Mouse (Mus musculus) cerebellum, postnatal 14 days (tissue): ENCODE measurements at regions not wholly inside any gene's neighbourhood (a gene's known extent, or its start where the extent isn't known, plus 50 kb on each side); places are given as distances from the start of the nearest gene placed in this dataset.
A peak's percentile ranks its signal among the peaks of the same experiment; 100 is the strongest.
"Not testable (repeated sequence)": the region's sequence is repeated elsewhere in the genome, so short reads cannot be mapped to it uniquely, and the experiment has no call there.

ENCODE experiments used
- DNase-seq, 2 experiments: peaks; one replicate each; pipeline ENCODE4 v3.0.0; 2021; ENCODE audit warnings: mixed read lengths in 2 of 2

DNA sequence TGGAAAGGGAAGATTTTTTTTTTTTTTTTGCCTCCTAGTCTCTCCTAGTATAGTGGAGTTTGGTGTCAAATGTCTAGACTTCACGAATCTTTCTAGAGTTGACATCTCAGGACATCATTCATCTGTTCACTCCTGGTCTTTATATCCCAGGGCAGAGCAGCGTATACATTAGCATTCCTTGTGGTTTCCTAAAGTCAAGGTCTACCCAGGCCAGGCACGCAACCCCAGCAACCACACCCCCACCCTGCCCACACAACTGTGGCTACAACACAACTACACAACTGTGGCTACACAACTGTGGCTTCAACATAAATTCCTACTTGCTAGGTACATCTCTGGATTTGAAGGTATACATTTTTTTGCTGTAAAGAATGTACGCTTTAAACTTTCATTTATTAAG is 122.2 kb downstream of the Ppp1r3a start:
- DNase-seq, result no peak

DNA sequence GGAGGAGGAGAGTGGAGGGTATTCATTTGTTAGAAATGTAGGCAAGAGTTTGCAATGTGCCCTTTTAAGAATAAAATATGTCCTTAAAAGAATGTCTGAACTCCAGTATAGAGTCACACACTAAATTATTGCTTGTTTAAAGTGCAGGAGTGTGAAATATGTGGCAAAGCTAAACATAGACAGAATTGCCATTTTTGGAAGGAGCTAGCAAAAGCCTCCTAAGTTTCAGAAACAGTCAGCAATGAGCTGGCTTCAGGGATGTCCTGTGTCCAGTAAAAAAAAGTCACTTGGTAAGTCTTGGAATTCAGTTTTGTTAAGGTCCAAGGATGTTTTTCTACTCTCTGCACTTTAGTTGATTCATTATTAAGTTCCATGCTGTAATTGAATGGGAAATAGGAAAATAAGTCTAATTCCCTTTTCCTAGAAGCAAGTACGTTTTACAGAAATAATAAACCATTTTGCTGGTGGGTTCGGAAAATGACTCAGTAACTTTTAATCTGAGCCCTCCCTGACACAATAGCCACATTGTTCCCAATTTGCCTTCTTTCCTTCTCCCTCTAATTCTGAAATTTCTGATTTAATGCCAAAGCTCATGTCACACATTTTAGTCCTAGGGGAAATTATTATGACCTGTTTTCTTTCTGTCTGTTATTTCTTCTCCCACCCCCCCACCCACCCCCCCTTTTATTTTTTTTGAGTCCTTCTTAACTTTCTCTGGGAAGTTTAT is 123.2 kb downstream of the Ppp1r3a start:
- DNase-seq, result no peak

DNA sequence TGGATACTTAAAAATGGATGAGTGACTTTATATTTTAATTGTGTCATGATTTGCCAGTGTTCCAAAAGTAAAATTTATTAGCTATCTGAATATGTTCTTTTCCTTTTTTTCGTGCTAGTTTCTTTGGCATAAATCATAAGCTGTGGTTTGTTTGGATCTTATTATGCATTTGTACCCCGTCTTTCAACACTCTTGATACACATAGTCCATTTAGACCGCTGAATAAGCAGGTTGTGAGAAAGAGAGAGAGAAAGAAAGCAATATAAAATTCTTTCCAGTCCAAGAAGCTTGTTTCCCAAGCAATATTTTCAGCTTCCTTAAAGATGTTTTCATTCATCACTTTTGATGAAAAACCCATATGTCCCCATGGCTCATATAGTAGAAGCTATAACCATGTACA is 138.4 kb downstream of the Ppp1r3a start:
- DNase-seq, result no peak

DNA sequence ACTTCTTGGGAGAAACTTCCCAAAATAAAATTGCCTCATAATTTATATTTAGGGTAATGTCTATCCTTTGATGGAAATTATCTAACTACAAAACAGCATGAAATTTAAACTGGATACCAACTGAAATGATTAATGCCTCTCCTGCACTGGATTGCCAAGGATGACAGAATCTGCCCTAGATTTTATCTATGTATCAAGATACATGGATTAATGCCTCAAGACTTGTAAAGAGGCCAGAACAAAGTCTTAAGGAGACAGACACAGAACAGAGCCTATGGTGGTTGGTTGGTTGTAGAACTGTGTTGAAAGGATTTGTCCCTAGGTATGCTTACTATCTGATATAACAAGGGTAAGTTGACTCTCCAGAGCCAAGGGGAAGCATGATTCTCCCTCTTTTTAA is 147.0 kb downstream of the Ppp1r3a start:
- DNase-seq, result no peak

DNA sequence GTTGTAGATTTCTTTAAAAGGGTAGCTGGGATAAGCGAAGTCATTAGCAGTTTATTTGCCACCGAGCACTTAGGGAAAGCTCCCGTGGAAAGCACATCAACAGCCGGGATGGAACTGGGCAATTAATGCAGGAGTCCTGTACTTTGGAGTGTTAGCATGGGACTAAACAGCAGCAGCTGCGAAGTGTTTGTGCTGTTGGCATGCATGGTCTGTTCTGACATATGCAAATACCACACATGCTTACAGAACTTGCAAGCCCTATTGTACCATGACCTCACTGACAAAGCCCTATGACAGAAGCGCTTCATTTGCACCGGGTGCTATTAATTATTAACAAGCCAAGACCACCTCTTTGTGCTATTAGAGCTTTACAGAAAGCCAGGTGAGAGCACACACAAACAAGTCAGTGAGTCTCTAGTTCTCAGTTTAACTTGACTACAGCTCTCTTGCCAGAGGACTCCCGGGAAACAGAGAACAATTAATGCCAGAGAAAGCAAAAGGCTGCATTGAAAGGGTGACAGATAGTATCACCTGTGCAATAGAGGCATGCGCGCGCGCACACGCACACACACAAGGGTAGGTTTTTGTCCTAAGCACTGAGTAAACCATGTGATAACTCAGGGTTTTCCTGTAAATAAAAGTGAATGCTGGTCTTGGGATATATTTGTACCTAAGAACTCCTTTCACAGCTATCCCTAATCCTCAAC is 154.4 kb downstream of the Ppp1r3a start:
- no peak for DNase-seq

DNA sequence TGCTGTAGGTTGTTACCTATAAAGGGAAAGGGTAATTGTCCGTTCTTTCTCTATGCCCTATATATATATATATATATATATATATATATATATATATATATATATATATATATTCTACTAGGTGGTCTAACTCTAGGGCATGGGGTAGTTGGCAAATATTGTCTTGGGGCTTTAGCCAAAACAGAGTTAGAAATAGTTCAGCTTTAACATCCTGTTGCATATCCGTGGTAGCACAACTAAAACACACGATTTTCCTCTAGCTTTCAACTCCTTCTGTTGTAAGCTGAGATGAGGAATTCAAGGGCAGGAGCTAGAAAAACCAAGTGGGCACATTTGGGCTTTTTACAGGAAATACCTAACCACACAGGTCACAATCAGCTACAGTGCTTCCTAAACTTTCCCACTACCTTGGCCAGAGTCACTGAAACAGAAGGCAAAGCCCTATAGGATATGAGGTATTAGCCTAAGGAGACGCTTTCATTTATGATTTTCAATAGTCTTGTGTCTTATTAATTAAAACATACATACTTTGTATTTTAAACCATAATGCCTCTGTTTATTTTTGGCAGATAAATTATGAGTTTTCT is 158.1 kb downstream of the Ppp1r3a start:
- no peak for DNase-seq

DNA sequence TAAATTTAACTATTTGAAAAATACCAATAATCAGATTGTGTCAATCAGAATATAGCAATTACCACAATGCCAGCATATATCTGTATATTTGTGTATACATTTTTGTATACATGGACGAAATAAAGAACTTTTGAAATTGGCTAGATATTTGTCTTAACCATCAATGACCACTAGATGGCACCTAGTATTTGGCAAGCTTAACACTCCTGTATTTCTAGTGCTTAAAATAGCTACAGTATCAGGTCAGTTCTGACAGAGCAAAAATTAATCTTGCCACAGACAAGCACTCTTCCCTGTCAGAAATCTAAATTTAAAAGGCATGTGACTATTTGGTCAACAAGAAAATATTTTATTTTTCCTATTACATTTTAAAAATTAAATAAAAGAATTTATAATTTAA is 169.2 kb downstream of the Ppp1r3a start:
- peak; percentile 4 to 39 for DNase-seq

DNA sequence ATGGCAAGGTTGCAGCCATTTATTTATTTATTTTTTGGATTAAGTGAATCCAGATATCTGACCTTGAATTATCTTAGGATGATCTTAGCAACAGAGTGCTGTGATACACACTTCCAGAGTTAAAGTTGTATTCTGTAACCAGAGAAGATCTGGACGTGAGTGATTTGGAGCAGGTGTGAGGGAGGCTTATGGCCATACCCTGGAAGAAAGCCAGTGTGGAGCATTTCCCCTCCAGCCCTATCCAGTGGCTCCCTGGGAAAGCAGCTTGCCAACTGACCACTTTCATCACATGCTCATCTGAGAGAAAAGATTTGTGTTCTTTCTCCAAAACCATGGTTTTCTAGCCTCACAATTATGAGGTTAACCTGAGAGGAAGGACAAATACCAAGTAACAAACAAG is 171.2 kb downstream of the Ppp1r3a start:
- peak in 1 of 2 experiments; percentile 8 for DNase-seq

DNA sequence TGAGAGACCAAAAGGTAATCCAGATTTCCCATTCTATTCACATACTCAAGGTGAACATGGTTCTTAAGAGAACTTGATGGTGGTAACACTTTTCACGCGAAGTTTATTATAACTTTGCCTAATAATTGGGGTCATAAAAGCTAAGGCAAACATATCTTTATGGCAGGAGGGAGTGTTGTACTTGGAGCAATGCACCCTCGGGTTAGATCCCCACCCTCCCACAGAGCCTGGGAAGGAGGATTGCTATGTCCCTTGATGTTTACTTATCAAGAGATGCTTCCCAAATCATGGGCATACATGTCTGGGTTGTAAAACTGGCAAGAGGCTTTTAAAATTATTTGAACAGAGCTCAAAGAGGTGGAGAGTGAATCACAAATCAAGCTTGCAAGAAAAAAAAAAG is 180.5 kb downstream of the Ppp1r3a start:
- DNase-seq, result no peak

DNA sequence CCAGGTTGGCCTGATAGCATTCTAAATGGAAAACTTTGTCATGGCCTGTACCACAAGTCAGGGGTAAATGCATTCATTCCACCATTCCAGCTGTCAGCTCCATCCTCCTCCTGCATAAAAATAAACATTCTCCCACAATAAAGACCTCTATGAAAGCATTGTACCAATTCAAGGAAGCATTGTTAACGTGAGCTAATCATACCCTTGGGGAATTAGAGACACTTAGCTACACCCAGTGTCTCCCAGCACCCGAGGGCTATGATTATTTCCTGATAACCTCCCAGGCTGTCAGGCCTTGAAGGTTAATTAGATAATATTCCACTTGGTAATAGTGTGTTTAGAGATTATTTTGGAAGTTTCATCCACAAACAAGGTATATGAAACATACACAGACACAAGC is 182.1 kb downstream of the Ppp1r3a start:
- no peak for DNase-seq

DNA sequence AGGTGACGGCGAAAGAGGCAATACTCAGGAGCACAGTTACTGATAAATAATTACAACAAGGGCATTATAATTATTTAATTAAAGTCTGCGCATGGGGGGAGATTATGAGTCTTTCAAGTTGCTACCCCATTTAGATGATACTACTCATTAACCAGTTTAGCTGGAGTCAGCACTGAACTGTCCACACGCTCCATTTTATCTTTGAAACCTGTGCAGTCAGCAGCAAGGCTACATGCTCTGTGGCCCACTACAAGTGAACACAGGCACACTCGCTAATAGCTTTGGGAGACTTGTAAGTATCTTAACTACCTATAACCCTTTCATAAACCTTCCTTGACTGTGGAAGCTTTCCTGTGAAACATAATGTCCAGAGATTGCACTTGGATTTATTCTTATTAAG is 214.7 kb downstream of the Ppp1r3a start:
- no peak for DNase-seq

DNA sequence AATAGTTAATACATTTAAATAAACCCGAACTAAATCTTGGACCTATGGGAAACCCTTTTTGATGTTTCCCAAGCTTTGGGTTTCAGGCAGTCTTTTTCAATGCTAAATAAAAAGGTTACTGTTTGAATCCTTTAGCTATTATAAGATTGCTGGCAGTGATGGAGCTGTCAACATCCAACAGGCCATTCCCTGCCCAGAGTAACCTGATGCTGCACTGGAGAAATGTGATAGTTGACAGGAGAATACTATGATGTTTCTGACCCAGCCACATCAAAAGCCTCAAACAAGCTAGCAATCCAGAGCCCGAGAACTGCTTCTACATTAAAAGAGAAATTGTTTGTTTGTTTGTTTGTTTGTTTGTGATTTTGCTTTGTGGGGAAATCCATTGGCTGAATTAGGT is 226.0 kb downstream of the Ppp1r3a start:
- no peak for DNase-seq

DNA sequence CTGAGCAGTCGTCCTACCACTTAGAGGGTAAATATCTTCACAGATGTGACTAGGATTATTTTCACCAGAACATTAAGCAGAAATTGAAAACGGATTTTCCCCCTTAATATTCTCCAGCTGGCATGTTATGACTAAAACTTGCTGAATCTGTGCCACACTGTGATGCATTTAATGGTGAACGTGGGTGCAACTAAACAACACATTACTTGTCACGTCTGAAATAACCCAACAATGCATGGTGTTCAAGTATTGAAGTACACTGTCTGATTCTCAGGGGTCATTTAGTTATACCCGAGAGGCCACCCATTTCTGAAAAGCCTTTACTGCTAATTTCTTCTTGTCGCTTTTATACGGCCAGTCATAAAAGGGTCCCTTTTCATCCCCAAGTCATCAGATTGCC is 226.5 kb downstream of the Ppp1r3a start:
- no peak for DNase-seq

DNA sequence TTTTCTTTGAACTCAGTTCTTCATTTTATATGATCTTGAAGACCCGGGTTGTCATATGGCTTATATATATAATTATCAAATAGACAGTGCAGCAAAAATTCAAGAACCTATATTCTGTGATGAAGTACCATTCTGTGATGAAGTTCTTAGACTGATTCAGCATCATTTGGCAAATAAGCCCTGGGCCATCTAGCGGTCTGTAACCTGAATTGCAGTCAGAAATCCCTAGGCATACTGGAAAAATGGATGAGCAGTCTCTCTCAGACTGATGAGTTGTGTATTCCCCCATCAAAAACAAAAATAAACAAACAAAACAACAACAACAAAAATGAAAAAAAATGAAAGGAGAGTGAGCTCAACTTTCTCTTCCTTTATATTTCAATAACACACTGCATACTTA is 232.3 kb downstream of the Ppp1r3a start:
- peak; percentile 7 to 10 for DNase-seq

DNA sequence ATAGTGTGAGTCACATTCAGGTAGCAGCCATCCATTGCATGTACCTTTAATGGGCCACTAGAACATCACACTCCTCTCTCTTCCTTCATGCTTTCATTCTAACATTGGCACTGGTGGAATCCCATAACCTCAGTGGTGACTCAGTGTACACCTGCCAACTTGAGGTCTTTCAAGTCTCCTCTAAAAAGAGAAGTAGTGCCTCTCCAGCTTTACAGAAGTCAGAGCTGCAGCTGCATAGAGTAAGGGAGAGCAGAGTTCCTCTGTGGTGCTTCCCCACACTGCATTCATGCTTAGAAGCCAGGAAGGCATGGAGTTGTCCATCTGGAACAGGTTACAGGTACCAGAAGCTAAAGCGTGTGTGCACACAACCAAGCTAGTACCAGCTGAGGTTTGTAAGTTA is 233.8 kb downstream of the Ppp1r3a start:
- DNase-seq, result no peak

DNA sequence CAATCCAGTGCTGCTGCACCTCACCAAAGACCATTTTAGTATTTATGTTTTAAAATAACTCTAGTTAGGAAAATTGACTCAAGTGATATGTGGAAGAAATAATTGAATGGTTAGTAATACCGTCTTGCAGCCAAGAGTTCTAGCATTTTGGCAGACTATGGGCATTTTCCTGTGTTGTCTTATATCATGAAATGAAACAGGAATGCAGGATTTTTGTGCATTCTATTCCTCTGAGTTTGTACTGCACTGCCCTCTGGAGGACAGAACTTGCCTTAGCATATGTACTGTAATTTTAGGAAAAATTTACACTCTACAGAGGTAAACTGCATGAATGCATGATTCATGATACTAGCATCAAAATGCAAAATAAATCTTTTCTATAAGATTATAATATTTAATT is 250.9 kb downstream of the Ppp1r3a start:
- DNase-seq, result peak; percentile 76 to 79

DNA sequence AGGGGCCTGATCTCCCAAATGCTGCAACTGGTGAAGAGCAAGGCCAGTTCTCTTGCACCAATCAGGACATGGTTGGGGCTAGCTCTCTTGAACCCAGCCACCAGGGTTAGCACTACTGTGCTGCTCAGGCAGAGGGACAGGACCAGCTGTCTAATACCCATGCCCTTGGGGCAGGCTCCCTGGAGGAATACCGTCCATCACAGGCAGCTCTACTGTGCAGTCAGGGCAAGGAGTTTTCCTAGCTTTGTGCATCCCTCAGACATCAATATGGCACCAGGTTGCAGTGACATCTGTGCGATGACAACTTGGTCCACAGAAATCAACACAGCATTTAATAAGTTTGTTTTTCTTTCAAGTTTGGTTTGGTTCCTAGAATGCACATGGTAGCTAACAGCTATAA is 254.4 kb downstream of the Ppp1r3a start:
- DNase-seq, result no peak

DNA sequence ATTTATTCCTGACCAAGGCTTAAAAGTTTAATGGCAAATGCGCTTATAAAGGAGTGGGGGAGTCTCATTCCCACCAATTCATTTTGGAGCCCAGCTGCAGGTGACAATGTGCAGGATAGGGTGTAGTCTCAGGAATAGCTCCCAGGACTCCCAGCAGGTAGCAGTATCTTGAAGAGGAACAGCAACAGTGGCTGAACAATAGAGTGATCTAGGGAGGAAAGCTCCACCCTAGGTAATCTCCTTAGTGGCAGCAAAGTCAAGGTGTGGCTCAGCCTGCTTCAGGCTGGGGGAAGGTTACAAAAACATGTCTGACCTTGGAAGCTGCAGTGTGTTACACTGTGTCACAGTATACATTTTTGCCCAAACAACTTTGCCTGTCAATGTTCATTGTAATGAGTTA is 255.2 kb downstream of the Ppp1r3a start:
- not testable (repeated sequence) for DNase-seq

DNA sequence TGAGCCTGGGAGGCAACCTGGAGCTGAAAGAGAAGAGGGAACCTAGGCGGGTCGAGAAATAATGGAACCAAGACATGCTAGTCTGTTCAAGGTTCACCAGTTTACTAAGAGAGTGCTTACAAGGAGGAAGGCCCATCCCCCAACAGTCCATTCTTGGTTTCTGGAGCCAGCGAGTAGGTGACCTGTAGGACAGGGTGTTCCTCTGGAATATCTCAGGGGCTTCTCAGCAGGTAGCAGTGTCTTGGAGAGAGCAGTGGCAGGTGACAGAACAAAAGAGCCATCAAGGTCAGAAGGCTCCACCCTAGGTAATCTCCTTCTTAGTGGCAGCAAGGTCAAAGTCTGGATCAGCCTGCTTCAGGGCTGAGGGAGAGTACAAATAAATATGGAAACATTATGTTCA is 268.4 kb downstream of the Ppp1r3a start:
- not testable (repeated sequence) for DNase-seq

DNA sequence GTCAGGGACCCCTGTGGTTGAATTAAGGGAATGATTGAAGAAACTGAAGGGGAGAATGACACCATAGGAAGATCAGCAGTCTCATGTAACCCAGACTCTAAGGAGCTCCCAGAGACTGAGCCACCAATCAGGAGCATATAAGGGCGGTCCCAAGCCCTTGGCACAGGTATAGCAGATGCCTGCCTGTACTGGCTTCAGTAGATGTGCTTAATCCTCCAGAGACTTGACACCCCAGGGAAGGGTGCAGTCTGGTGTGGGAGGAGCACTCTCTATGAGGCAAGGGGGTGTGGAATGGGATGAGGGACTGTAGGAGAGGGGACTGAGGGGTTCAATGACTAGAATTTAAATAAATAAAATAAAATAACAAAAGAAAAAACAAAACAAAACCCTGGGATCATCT is 298.7 kb downstream of the Ppp1r3a start:
- no peak for DNase-seq

DNA sequence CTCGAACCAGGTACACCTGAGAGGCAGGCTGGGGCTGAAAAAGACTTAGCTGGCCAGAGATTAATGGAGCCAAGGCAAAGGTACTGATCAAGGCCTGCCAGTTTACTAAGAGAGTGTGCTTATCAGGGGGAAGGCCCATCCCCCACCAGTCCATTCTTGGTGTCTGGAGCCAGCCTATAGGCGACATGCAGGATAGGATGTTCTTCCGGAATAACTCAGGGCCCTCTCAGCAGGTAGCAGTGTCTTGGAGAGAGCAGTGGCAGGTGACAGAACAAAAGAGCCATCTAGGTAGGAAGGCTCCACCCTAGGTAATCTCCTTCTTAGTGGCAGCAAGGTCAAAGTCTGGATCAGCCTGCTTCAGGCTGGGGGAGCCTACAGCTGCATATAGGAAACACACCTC is 301.8 kb downstream of the Ppp1r3a start:
- not testable (repeated sequence) for DNase-seq

DNA sequence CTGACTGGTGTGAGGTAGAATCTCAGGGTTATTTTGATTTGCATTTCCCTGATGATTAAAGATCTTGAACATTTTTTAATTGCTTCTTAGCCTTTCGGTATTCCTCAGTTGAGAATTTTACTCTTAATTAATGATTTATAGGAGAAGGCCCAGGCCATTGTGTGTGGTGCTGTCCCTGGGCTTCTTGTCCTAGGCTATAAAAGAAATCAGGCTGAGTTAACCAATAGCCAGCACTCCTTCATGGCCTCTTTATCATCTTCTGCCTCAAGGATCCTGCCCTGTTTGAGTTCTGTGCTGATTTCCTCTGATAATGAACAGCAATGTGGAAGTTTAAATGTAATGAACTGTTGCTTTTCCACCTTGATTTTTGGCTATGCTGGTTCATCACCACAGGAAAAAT is 323.3 kb downstream of the Ppp1r3a start:
- DNase-seq, result no peak

DNA sequence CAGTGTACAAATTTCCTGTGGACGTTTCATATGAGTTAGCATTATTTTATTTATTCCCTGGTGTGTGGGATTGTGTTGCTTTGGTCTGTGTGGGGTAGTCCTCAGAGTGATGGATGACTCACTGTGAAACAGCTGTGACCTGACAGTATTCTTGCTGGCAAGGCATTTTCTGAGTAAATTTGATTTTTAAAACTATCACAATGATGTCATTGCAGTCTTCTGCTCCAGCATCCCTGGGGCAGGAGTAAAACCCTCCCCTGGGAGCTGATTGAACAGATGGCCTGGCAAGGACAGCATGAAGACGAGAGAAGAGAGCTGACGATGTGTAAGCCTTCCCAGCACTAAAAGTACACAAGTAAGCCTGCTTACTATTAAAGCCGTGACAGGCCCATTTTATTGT is 345.3 kb downstream of the Ppp1r3a start:
- DNase-seq, result peak; percentile 71 to 79

DNA sequence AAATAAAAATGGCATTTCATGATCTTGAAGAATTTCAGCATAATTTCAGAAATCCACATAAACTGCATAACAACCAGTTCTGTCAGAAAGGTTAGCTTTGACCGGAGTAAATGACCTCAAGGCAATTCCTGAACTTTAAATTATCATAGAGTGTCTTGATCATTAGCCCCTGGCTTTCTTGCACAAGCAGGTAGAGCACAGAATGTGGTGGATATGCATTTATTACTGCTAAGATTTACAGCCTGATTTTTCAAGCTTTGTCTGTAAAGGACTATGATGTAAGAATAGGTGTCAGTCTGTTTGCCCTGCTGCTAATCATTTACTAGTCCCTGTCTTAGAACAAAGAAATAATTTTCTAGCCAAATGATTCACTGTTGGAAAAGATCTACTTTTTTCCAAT is 347.3 kb downstream of the Ppp1r3a start:
- DNase-seq, result no peak
